Mouse (Mus musculus) intestine, embryonic 15.5 days (tissue): ENCODE measurements around the gene Slc22a15. TPM values are rescaled to one million over a fixed set of nuclear protein-coding genes. Genes with fewer than 3 reads are reported as not detected.

ENCODE experiments used
- ATAC-seq: fragments of 200-750 bp; cut with Nextera tagmentation; 2 replicates; pipeline ENCODE4 v1.8.0; 2017; ENCODE audit warnings: moderate TSS enrichment, moderate library complexity
- H3K27ac ChIP-seq: fragments of 300-500 bp; sonication (generic); 2 replicates; pipeline ENCODE4 v1.5.1; 2015; ENCODE audit warnings: mild to moderate bottlenecking, inconsistent platforms
- H3K27me3 ChIP-seq: fragments of 300-500 bp; sonication (generic); replicated peaks from 2 replicates; pipeline ENCODE4 v1.6.1; 2015; ENCODE audit warnings: inconsistent platforms
- H3K36me3 ChIP-seq: fragments of 300-500 bp; sonication (generic); 2 replicates; pipeline ENCODE4 v1.6.1; 2015; ENCODE audit warnings: inconsistent platforms
- H3K4me1 ChIP-seq: fragments of 300-500 bp; sonication (generic); replicated peaks from 2 replicates; pipeline ENCODE4 v1.6.1; 2015; ENCODE audit warnings: inconsistent platforms
- H3K4me2 ChIP-seq: fragments of 300-500 bp; sonication (generic); replicated peaks from 2 replicates; pipeline ENCODE4 v1.6.1; 2015; ENCODE audit warnings: mild to moderate bottlenecking, inconsistent platforms
- H3K4me3 ChIP-seq: fragments of 300-500 bp; sonication (generic); replicated peaks from 2 replicates; pipeline ENCODE4 v1.5.1; 2015; ENCODE audit warnings: inconsistent platforms
- H3K9ac ChIP-seq: fragments of 300-500 bp; sonication (generic); 2 replicates; pipeline ENCODE4 v1.6.1; 2015; ENCODE audit warnings: inconsistent platforms
- H3K9me3 ChIP-seq: fragments of 300-500 bp; sonication (generic); 2 replicates; pipeline ENCODE4 v1.6.1; 2016; ENCODE audit warnings: inconsistent platforms
- WGBS: fragments of 180-500 bp; shearing (Covaris S2); methylation state at CpG from one replicate; pipeline ENCODE4 v1.1.7; 2015; 5-methylcytosine and 5-hydroxymethylcytosine counted together
- polyA plus RNA-seq: library from polyadenylated mRNA; unstranded; fragments of >200 nt; fragmentation: Nextera tagmentation; extraction: Ambion mirVana; gene quantifications from 2 replicates; pipeline ENCODE4 v1.2.1, GENCODE M21; 2015

Slc22a15 gene
- polyA plus RNA-seq, 1 experiment from 2014 or later, result 6.5 TPM

- Histone ChIP-seq H3K27me3 (no peaks in the 10 kb centered on the region), H3K4me2 (no peak overlapping the region), H3K4me1 (peaks cover 10% of the 10 kb centered on the region), H3K9me3 (no peaks in the 10 kb centered on the region), H3K9ac (no peak overlapping the region), H3K4me3 (no peak overlapping the region), H3K27ac (no peak overlapping the region), H3K36me3 (0 out of 2 replicates have a peak, but pooled peaks cover 3% of the 10 kb centered on the region)
- ATAC-seq, result no peak
- 79% methylated on average over 5 of the region's 5 CpGs for WGBS
Observed at GRCm38 (mm10) chr3:101914266-101914665, 10.0 kb downstream of the Slc22a15 start.

GRCm38 (mm10) chr3:101912041-101912440 is 12.2 kb downstream of the Slc22a15 start:
- 0 out of 2 replicates have a peak, but pooled peaks cover 3% of the 10 kb centered on the region for H3K36me3 ChIP-seq
- H3K27me3 ChIP-seq, result no peaks in the 10 kb centered on the region
- peaks cover 10% of the 10 kb centered on the region for H3K4me1 ChIP-seq
- H3K9me3 ChIP-seq, result no peaks in the 10 kb centered on the region
- no peak overlapping the region for H3K9ac ChIP-seq
- no peak overlapping the region for H3K27ac ChIP-seq
- H3K4me2 ChIP-seq, result no peak overlapping the region
- no peak for ATAC-seq
- WGBS, result 84% methylated on average over 6 of the region's 6 CpGs
- no peak overlapping the region for H3K4me3 ChIP-seq

GRCm38 (mm10) chr3:101907049-101907448 is 17.2 kb downstream of the Slc22a15 start:
- Histone ChIP-seq H3K36me3 (no peaks in the 10 kb centered on the region), H3K27ac (no peak overlapping the region), H3K4me3 (no peak overlapping the region), H3K4me1 (no peaks in the 10 kb centered on the region), H3K27me3 (no peaks in the 10 kb centered on the region), H3K9me3 (no peaks in the 10 kb centered on the region), H3K9ac (no peak overlapping the region), H3K4me2 (no peak overlapping the region)
- 57% methylated on average over 2 of the region's 2 CpGs for WGBS
- ATAC-seq, result no peak

GRCm38 (mm10) chr3:101904776-101905175 is 19.5 kb downstream of the Slc22a15 start:
- H3K4me2 ChIP-seq, result no peak overlapping the region
- 80% methylated on average over 7 of the region's 7 CpGs for WGBS
- H3K27ac ChIP-seq, result no peak overlapping the region
- H3K9ac ChIP-seq, result no peak overlapping the region
- no peak for ATAC-seq
- H3K9me3 ChIP-seq, result no peaks in the 10 kb centered on the region
- H3K36me3 ChIP-seq, result no peaks in the 10 kb centered on the region
- no peaks in the 10 kb centered on the region for H3K4me1 ChIP-seq
- H3K4me3 ChIP-seq, result no peak overlapping the region
- no peaks in the 10 kb centered on the region for H3K27me3 ChIP-seq

- no peak overlapping the region for H3K9ac ChIP-seq
- H3K4me2 ChIP-seq, result no peak overlapping the region
- H3K27me3 ChIP-seq, result no peaks in the 10 kb centered on the region
- H3K36me3 ChIP-seq, result no peaks in the 10 kb centered on the region
- H3K4me3 ChIP-seq, result no peak overlapping the region
- no peak overlapping the region for H3K27ac ChIP-seq
- WGBS, result 61% methylated on average over 5 of the region's 5 CpGs
- no peaks in the 10 kb centered on the region for H3K4me1 ChIP-seq
- no peak for ATAC-seq
- H3K9me3 ChIP-seq, result no peaks in the 10 kb centered on the region
Observed at GRCm38 (mm10) chr3:101903091-101903490, 21.2 kb downstream of the Slc22a15 start.

- Histone ChIP-seq H3K4me2 (no peak overlapping the region), H3K9ac (no peak overlapping the region), H3K27me3 (no peaks in the 10 kb centered on the region), H3K4me3 (no peak overlapping the region), H3K27ac (no peak overlapping the region), H3K36me3 (no peaks in the 10 kb centered on the region), H3K9me3 (no peaks in the 10 kb centered on the region), H3K4me1 (no peaks in the 10 kb centered on the region)
- 46% methylated on average over 7 of the region's 7 CpGs for WGBS
- no peak for ATAC-seq
Observed at GRCm38 (mm10) chr3:101902344-101902743, 21.9 kb downstream of the Slc22a15 start.

GRCm38 (mm10) chr3:101897377-101897974 is 26.8 kb downstream of the Slc22a15 start:
- WGBS, result 90% methylated on average over 15 of the region's 15 CpGs
- Histone ChIP-seq H3K4me2 (no peak overlapping the region), H3K4me3 (no peak overlapping the region), H3K36me3 (no peaks in the 10 kb centered on the region), H3K4me1 (no peaks in the 10 kb centered on the region), H3K27me3 (no peaks in the 10 kb centered on the region), H3K9ac (no peak overlapping the region), H3K27ac (no peak overlapping the region), H3K9me3 (no peaks in the 10 kb centered on the region)
- ATAC-seq, result no peak

GRCm38 (mm10) chr3:101896893-101897292 is 27.4 kb downstream of the Slc22a15 start:
- Histone ChIP-seq H3K4me3 (no peak overlapping the region), H3K36me3 (no peaks in the 10 kb centered on the region), H3K27ac (no peak overlapping the region), H3K9me3 (no peaks in the 10 kb centered on the region), H3K4me2 (no peak overlapping the region), H3K27me3 (no peaks in the 10 kb centered on the region), H3K4me1 (no peaks in the 10 kb centered on the region), H3K9ac (no peak overlapping the region)
- 0 out of 2 replicates have a peak, but pooled peaks have one; percentile 43 for ATAC-seq
- WGBS, result 32% methylated on average over 9 of the region's 9 CpGs

GRCm38 (mm10) chr3:101895376-101895910 is 28.8 kb downstream of the Slc22a15 start:
- no peak for ATAC-seq
- H3K27ac ChIP-seq, result no peak overlapping the region
- H3K4me3 ChIP-seq, result no peak overlapping the region
- H3K27me3 ChIP-seq, result no peaks in the 10 kb centered on the region
- WGBS, result 81% methylated on average over 7 of the region's 7 CpGs
- no peaks in the 10 kb centered on the region for H3K4me1 ChIP-seq
- no peak overlapping the region for H3K4me2 ChIP-seq
- no peaks in the 10 kb centered on the region for H3K9me3 ChIP-seq
- H3K36me3 ChIP-seq, result no peaks in the 10 kb centered on the region
- H3K9ac ChIP-seq, result no peak overlapping the region

- H3K4me1 ChIP-seq, result no peaks in the 10 kb centered on the region
- H3K27ac ChIP-seq, result no peak overlapping the region
- H3K9ac ChIP-seq, result no peak overlapping the region
- no peaks in the 10 kb centered on the region for H3K9me3 ChIP-seq
- ATAC-seq, result 0 out of 2 replicates have a peak, but pooled peaks have one; percentile 56
- no peak overlapping the region for H3K4me3 ChIP-seq
- H3K4me2 ChIP-seq, result no peak overlapping the region
- H3K36me3 ChIP-seq, result no peaks in the 10 kb centered on the region
- WGBS, result 43% methylated on average over 3 of the region's 3 CpGs
- H3K27me3 ChIP-seq, result no peaks in the 10 kb centered on the region
Observed at GRCm38 (mm10) chr3:101885591-101885990, 38.7 kb downstream of the Slc22a15 start.

GRCm38 (mm10) chr3:101885041-101885440 is 39.2 kb downstream of the Slc22a15 start:
- H3K9me3 ChIP-seq, result no peaks in the 10 kb centered on the region
- H3K4me3 ChIP-seq, result no peak overlapping the region
- WGBS, result 48% methylated on average over 4 of the region's 4 CpGs
- no peak overlapping the region for H3K27ac ChIP-seq
- peak; percentile 47; the same call in 1 of the 2 replicates for ATAC-seq
- H3K4me1 ChIP-seq, result no peaks in the 10 kb centered on the region
- no peak overlapping the region for H3K4me2 ChIP-seq
- H3K9ac ChIP-seq, result no peak overlapping the region
- H3K36me3 ChIP-seq, result no peaks in the 10 kb centered on the region
- no peaks in the 10 kb centered on the region for H3K27me3 ChIP-seq

- H3K4me3 ChIP-seq, result no peak overlapping the region
- no peaks in the 10 kb centered on the region for H3K9me3 ChIP-seq
- no peak overlapping the region for H3K4me2 ChIP-seq
- ATAC-seq, result no peak
- WGBS, result 45% methylated on average over 3 of the region's 3 CpGs
- H3K27ac ChIP-seq, result no peak overlapping the region
- H3K9ac ChIP-seq, result no peak overlapping the region
- H3K27me3 ChIP-seq, result no peaks in the 10 kb centered on the region
- no peaks in the 10 kb centered on the region for H3K4me1 ChIP-seq
- no peaks in the 10 kb centered on the region for H3K36me3 ChIP-seq
Observed at GRCm38 (mm10) chr3:101883902-101884301, 40.4 kb downstream of the Slc22a15 start.

GRCm38 (mm10) chr3:101881721-101882120 is 42.5 kb downstream of the Slc22a15 start:
- WGBS, result 30% methylated on average over 9 of the region's 9 CpGs

More at GRCm38 (mm10) chr3:101881721-101882120, 42.5 kb downstream of the Slc22a15 start:
- H3K4me3 ChIP-seq, result no peak overlapping the region
- ATAC-seq, result no peak; the same call in 1 of the 2 replicates
- H3K9me3 ChIP-seq, result no peaks in the 10 kb centered on the region
- no peaks in the 10 kb centered on the region for H3K36me3 ChIP-seq
- no peak overlapping the region for H3K9ac ChIP-seq
- no peak overlapping the region for H3K27ac ChIP-seq
- no peaks in the 10 kb centered on the region for H3K4me1 ChIP-seq
- H3K27me3 ChIP-seq, result no peaks in the 10 kb centered on the region
- no peak overlapping the region for H3K4me2 ChIP-seq
